Mouse (Mus musculus) olfactory bulb, adult 2 months (tissue): Measurements from ENCODE around the gene Slc22a18.

ENCODE experiments used
- CTCF ChIP-seq: fragments of 200-500 bp; IDR thresholded peaks from 2 replicates; pipeline ENCODE4 v1.5.1; 2012; ENCODE audit warnings: low read depth, mild to moderate bottlenecking, low read length, moderate library complexity; ENCODE audit not compliant: insufficient read depth
- POLR2A ChIP-seq: fragments of 200-500 bp; IDR thresholded peaks from 2 replicates; pipeline ENCODE4 v1.6.1; 2012; ENCODE audit warnings: mild to moderate bottlenecking, low read depth, low read length, moderate library complexity; ENCODE audit not compliant: insufficient read depth

GRCm38 (mm10) chr7:143532410-143532809 lies 58.9 kb downstream of the Slc22a18 start:
- TF ChIP-seq POLR2A (no peak), CTCF (no peak)
